31 mouse cellular contexts compared by ENCODE assay signal in the genomic region with DNA sequence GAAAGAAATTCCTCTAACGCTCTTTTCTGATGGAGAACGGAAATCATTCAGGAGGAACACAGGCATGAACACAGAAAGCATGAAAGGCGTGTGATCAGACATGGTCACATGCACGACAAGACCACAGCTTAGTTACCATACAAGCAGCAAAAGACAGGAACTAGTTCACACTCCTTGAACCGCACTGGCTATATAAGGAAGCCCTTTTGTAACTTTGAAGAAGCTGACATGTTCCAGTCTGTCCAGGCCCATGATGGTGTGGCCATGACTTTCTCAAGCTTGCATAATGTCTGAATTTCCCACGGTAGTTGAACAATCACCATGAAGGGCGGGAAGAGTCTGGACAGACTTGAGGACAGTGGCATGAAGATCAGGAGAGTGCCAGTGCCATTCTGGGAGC. TPM values are rescaled to one million over a fixed set of nuclear protein-coding genes. Genes with fewer than 3 reads are reported as not detected.
"Had no signal": no experiment of that assay in that cellular context is flagged by ENCODE, and none has a peak within 500 bp of the region (broad histone marks: within the 10 kb centered on the region; RNA-seq: fewer than 3 reads in every experiment).

No protein-coding gene starts in this region.

- H3K27ac ChIP-seq: limb, embryonic 12.5 days; limb, embryonic 15.5 days; liver, embryonic 12.5 days; liver, embryonic 15.5 days; macrophage; stomach, postnatal 0 days had no signal

- H3K9me3 ChIP-seq: limb, embryonic 15.5 days; liver, embryonic 12.5 days; liver, embryonic 15.5 days had no signal

- H3K9ac ChIP-seq: limb, embryonic 12.5 days; limb, embryonic 15.5 days; liver, embryonic 12.5 days; liver, embryonic 15.5 days; lung, embryonic 14.5 days had no signal

- H3K4me3 ChIP-seq: limb, embryonic 12.5 days; limb, embryonic 15.5 days; liver, embryonic 12.5 days; liver, embryonic 15.5 days had no signal

- H3K4me2 ChIP-seq: limb, embryonic 12.5 days; limb, embryonic 15.5 days; liver, embryonic 12.5 days; liver, embryonic 15.5 days; lung, embryonic 14.5 days; midbrain, embryonic 11.5 days had no signal

- H3K4me1 ChIP-seq: limb, embryonic 12.5 days; limb, embryonic 15.5 days; liver, embryonic 12.5 days; liver, embryonic 15.5 days had no signal

- H3K27me3 ChIP-seq: limb, embryonic 12.5 days; limb, embryonic 15.5 days; liver, embryonic 12.5 days; liver, embryonic 15.5 days had no signal

- DNase-seq: kidney, adult 18-20 months; kidney, adult 9 months; kidney, postnatal 14 days; kidney, postnatal 4 days; left cerebral cortex, postnatal 4 days; lung, embryonic 14.5 days; lung, postnatal 10 days; midbrain, embryonic 14.5 days; right cerebral cortex, adult 18-20 months; right cerebral cortex, postnatal 14 days; right cerebral cortex, postnatal 4 days; thymus, adult 2 months; thymus, postnatal 14 days; thymus, postnatal 4 days had no signal

- ATAC-seq: liver, embryonic 12.5 days had no signal

RNA-seq across cellular contexts. Expression of a gene that starts 14.6 kb away (rescaled TPM):
- total RNA-seq: layer of hippocampus, adult 18-20 months; layer of hippocampus, postnatal 14 days; left cerebral cortex, adult 8-10 months; left cerebral cortex, postnatal 14 days; left cerebral cortex, postnatal 4 days; midbrain, postnatal 0 days had no signal
- polyA plus RNA-seq: kidney, embryonic 16.5 days; limb, embryonic 12.5 days; limb, embryonic 15.5 days; liver, embryonic 12.5 days; liver, embryonic 15.5 days; lung, embryonic 14.5 days; macrophage; midbrain, embryonic 11.5 days; midbrain, embryonic 14.5 days; midbrain, postnatal 0 days; neural tube, embryonic 11.5 days; neural tube, embryonic 14.5 days; stomach, embryonic 14.5 days; thymus, adult 2 months had no signal

RNA-seq across cellular contexts. Expression of a gene that starts 23.2 kb away (rescaled TPM):
- total RNA-seq: layer of hippocampus, adult 18-20 months; layer of hippocampus, postnatal 14 days; left cerebral cortex, adult 8-10 months; left cerebral cortex, postnatal 14 days; left cerebral cortex, postnatal 4 days; megakaryocyte-erythroid progenitor cell, adult 5-6 weeks; midbrain, postnatal 0 days had no signal
- polyA plus RNA-seq: kidney, embryonic 16.5 days; limb, embryonic 12.5 days; limb, embryonic 15.5 days; liver, embryonic 12.5 days; liver, embryonic 15.5 days; lung, embryonic 14.5 days; macrophage; midbrain, embryonic 11.5 days; midbrain, embryonic 14.5 days; midbrain, postnatal 0 days; neural tube, embryonic 11.5 days; neural tube, embryonic 14.5 days; stomach, embryonic 14.5 days had no signal
